Mouse (Mus musculus) spleen, postnatal 0 days (tissue): ENCODE measurements around the gene Rcl1. TPM values are rescaled to one million over a fixed set of nuclear protein-coding genes. Genes with fewer than 3 reads are reported as not detected.

ENCODE experiments used
- microRNA counts: library from miRNA; unstranded; fragments of <30 nt; microRNA quantifications from one replicate; lab custom pipeline; 2015
- polyA plus RNA-seq: library from polyadenylated mRNA; unstranded; fragments of >200 nt; fragmentation: Nextera tagmentation; extraction: Ambion mirVana; gene quantifications from 2 replicates; pipeline ENCODE4 v1.2.1, GENCODE M21; 2015

The Rcl1 gene
- polyA plus RNA-seq, result 39.2 and 42.2 TPM in 2 replicates

DNA sequence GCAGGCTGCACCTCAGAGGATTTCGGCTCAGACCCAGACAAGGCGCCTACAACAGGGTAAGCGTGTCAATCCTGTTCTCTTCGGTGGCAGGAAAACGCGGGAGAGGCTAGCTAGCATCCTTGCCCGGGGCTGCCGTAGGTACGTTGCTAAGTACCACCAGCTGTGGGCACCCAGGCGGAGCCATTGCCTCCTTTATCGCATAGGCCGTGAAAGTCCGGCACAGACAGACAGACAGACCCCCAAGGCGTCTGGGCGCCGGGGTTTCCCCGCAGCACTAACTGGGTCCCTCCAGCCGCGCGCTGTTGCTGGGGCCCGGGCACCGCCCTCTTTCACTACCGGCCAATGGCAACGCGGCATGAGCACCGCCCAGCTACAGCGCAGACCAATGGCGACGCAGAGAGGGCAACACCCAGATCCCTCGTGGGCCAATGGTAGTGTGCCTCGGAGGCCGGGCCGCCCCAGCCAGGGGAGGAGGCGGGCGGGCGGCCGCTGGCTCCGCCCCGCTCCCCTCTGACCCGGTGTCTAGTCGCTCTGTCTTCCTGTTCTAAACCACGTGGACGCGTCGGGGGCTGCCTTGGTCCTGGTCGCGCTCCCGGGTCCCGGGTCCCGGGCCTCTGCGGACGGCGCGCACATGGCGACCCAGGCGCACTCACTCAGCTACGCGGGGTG, at the start of gene Rcl1:
Rcl1 (plus strand) TSS at position 502 of the 669 bp plus-strand sequence.

MicroRNAs encoded within 50 kb of the gene (microRNA counts, 519-probe panel; counts per million panel counts)
- microRNA mmu-miR-101b (lab: Ali Mortazavi, UCI), result 5,177 counts per million, percentile 37 among the panel's probes with 10 or more counts

Other genes with a start within 250 kb of the Rcl1 start
- 3.2 and 3.6 TPM in 2 replicates for gene Plpp6, start 137.4 kb upstream of the Rcl1 start, polyA plus RNA-seq
- 0.30 and 0.57 TPM in 2 replicates for gene 4430402I18Rik, start 133.6 kb upstream of the Rcl1 start, polyA plus RNA-seq
- 18.2 and 20.4 TPM in 2 replicates for gene Cdc37l1, start 111.0 kb upstream of the Rcl1 start, polyA plus RNA-seq
- gene Ak3, start 53.4 kb upstream of the Rcl1 start, polyA plus RNA-seq, result 40.1 and 43.2 TPM in 2 replicates
- gene Jak2, start 150.5 kb downstream of the Rcl1 start, polyA plus RNA-seq, result 15.5 and 16.1 TPM in 2 replicates
- gene Insl6, start 224.0 kb downstream of the Rcl1 start, polyA plus RNA-seq, result 0.96 and 1.3 TPM in 2 replicates
- gene Rln1, start 233.3 kb downstream of the Rcl1 start, polyA plus RNA-seq, result not detected in 2 replicates